Mouse (Mus musculus) MEL (cell line): Measurements from ENCODE around the gene Dennd2c. TPM values are rescaled to one million over a fixed set of nuclear protein-coding genes. Genes with fewer than 3 reads are reported as not detected.

Experiments
- DNase-seq: peaks from one replicate; pipeline ENCODE4 v3.0.0; 2011; ENCODE audit warnings: low read depth, low spot score
- H3K27ac ChIP-seq: 2 replicates; pipeline ENCODE4 v1.5.1; 2012; ENCODE audit warnings: low read depth, mild to moderate bottlenecking, control low read depth, low read length, moderate library complexity; ENCODE audit not compliant: control insufficient read depth
- H3K27me3 ChIP-seq, 2 experiments: fragments of 150-350 bp in 1 of 2; sonication (generic) in 1 of 2; 2 replicates each; pipeline ENCODE4 v1.6.1; 2012; ENCODE audit warnings: low read length in 2 of 2, mild to moderate bottlenecking in 2 of 2, improper control_type of control experiment in 1 of 2, moderate library complexity in 1 of 2; ENCODE audit not compliant: insufficient read depth in 2 of 2, control insufficient read depth in 1 of 2
- H3K36me3 ChIP-seq, 2 experiments: 2 replicates each; pipeline ENCODE4 v1.6.1; 2012 to 2014; ENCODE audit warnings: low read length in 2 of 2, improper control_type of control experiment in 1 of 2, inconsistent platforms in 1 of 2, mild to moderate bottlenecking in 1 of 2; ENCODE audit not compliant: insufficient read depth in 2 of 2, control insufficient read depth in 1 of 2
- H3K4me1 ChIP-seq, 2 experiments: fragments of 150-350 bp in 1 of 2; sonication (generic) in 1 of 2; 2 replicates each; pipeline ENCODE4 v1.6.1; 2012; ENCODE audit warnings: low read length in 2 of 2, improper control_type of control experiment in 1 of 2, mild to moderate bottlenecking in 1 of 2; ENCODE audit not compliant: insufficient read depth in 2 of 2, control insufficient read depth in 1 of 2
- H3K4me3 ChIP-seq, 2 experiments: fragments of 150-350 bp in 1 of 2; sonication (generic) in 1 of 2; 2 replicates each; pipeline ENCODE4 v1.5.1; 2012; ENCODE audit warnings: low read depth in 2 of 2, low read length in 2 of 2, mild to moderate bottlenecking in 2 of 2, moderate library complexity in 2 of 2, control low read depth in 1 of 2, improper control_type of control experiment in 1 of 2; ENCODE audit not compliant: control insufficient read depth in 1 of 2, insufficient read depth in 1 of 2
- H3K79me2 ChIP-seq: 2 replicates; pipeline ENCODE4 v1.6.1; 2012; ENCODE audit warnings: mild to moderate bottlenecking, low read length, moderate library complexity; ENCODE audit not compliant: control insufficient read depth, poor library complexity, insufficient read depth
- H3K9ac ChIP-seq: 2 replicates; pipeline ENCODE4 v1.6.1; 2012; ENCODE audit warnings: low read depth, mild to moderate bottlenecking, control low read depth, low read length, moderate library complexity; ENCODE audit not compliant: control insufficient read depth, poor library complexity, severe bottlenecking
- H3K9me3 ChIP-seq: fragments of 150-350 bp; sonication (generic); replicated peaks from 2 replicates; pipeline ENCODE4 v1.6.1; 2012; ENCODE audit warnings: mild to moderate bottlenecking, low read length, improper control_type of control experiment, moderate library complexity; ENCODE audit not compliant: insufficient read depth
- BHLHE40 ChIP-seq: IDR thresholded peaks from 2 replicates; pipeline ENCODE4 v1.6.1; 2012; ENCODE audit warnings: low read depth, mild to moderate bottlenecking, inconsistent platforms, low read length, improper control_type of control experiment, borderline replicate concordance
- CHD1 ChIP-seq: IDR thresholded peaks from 2 replicates; pipeline ENCODE4 v1.6.1; 2012; ENCODE audit warnings: low read depth, mild to moderate bottlenecking, inconsistent platforms, low read length, improper control_type of control experiment
- CHD2 ChIP-seq: IDR thresholded peaks from 2 replicates; pipeline ENCODE4 v1.6.1; 2011; ENCODE audit warnings: low read length, improper control_type of control experiment
- CTCF ChIP-seq, 3 experiments: IDR thresholded peaks in 2 of 3; conservative IDR thresholded peaks in 1 of 3; 2 replicates each; pipeline ENCODE4 v1.5.1; 2011 to 2012; ENCODE audit warnings: low read length in 3 of 3, low read depth in 2 of 3, mild to moderate bottlenecking in 2 of 3, improper control_type of control experiment in 1 of 3, inconsistent platforms in 1 of 3, mixed read lengths in 1 of 3, moderate library complexity in 1 of 3; ENCODE audit not compliant: control insufficient read depth in 1 of 3, insufficient read depth in 1 of 3, poor library complexity in 1 of 3, severe bottlenecking in 1 of 3
- ELF1 ChIP-seq: IDR thresholded peaks from 2 replicates; pipeline ENCODE4 v1.6.1; 2014; ENCODE audit warnings: low read depth, mild to moderate bottlenecking, inconsistent platforms, low read length, improper control_type of control experiment, moderate library complexity
- EP300 ChIP-seq, 2 experiments: IDR thresholded peaks; 2 replicates each; pipeline ENCODE4 v1.6.1; 2011; ENCODE audit warnings: improper control_type of control experiment in 2 of 2, low read length in 2 of 2, low read depth in 1 of 2, mild to moderate bottlenecking in 1 of 2
- ETS1 ChIP-seq: IDR thresholded peaks from 2 replicates; pipeline ENCODE4 v1.6.1; 2012; ENCODE audit warnings: low read depth, mild to moderate bottlenecking, inconsistent platforms, low read length, improper control_type of control experiment, moderate library complexity
- GABPA ChIP-seq: IDR thresholded peaks from 2 replicates; pipeline ENCODE4 v1.6.1; 2012; ENCODE audit warnings: low read depth, mild to moderate bottlenecking, inconsistent platforms, low read length, improper control_type of control experiment, moderate library complexity
- GATA1 ChIP-seq: IDR thresholded peaks from 2 replicates; pipeline ENCODE4 v1.6.1; 2011; ENCODE audit warnings: low read depth, low read length, improper control_type of control experiment
- HCFC1 ChIP-seq: IDR thresholded peaks from 2 replicates; pipeline ENCODE4 v1.6.1; 2012; ENCODE audit warnings: low read depth, mild to moderate bottlenecking, inconsistent platforms, low read length, improper control_type of control experiment, moderate library complexity
- KAT2A ChIP-seq: conservative IDR thresholded peaks from 2 replicates; pipeline ENCODE4 v1.6.1; 2012; ENCODE audit warnings: low read depth, low read length, improper control_type of control experiment, inconsistent platforms
- MEF2A ChIP-seq: IDR thresholded peaks from 2 replicates; pipeline ENCODE4 v1.6.1; 2014; ENCODE audit warnings: low read depth, mild to moderate bottlenecking, inconsistent platforms, low read length, improper control_type of control experiment; ENCODE audit not compliant: poor library complexity, insufficient replicate concordance, severe bottlenecking; ENCODE audit errors: extremely low read depth
- MXI1 ChIP-seq: IDR thresholded peaks from 2 replicates; pipeline ENCODE4 v1.6.1; 2011; ENCODE audit warnings: mild to moderate bottlenecking, low read depth, low read length, improper control_type of control experiment
- MYC ChIP-seq: IDR thresholded peaks from 2 replicates; pipeline ENCODE4 v1.6.1; 2011; ENCODE audit warnings: low read depth, mild to moderate bottlenecking, low read length, improper control_type of control experiment, moderate library complexity
- NELFE ChIP-seq: IDR thresholded peaks from 2 replicates; pipeline ENCODE4 v1.6.1; 2011; ENCODE audit warnings: low read depth, low read length, improper control_type of control experiment
- POLR2A ChIP-seq, 2 experiments: IDR thresholded peaks; 2 replicates each; pipeline ENCODE4 v1.6.1; 2011 to 2012; ENCODE audit warnings: low read length in 2 of 2, mild to moderate bottlenecking in 2 of 2, control low read depth in 1 of 2, improper control_type of control experiment in 1 of 2, low read depth in 1 of 2, moderate library complexity in 1 of 2; ENCODE audit not compliant: control insufficient read depth in 1 of 2, insufficient read depth in 1 of 2, poor library complexity in 1 of 2
- POLR2AphosphoS2 ChIP-seq: IDR thresholded peaks from 2 replicates; pipeline ENCODE4 v1.6.1; 2011; ENCODE audit warnings: low read length, improper control_type of control experiment
- RAD21 ChIP-seq: IDR thresholded peaks from 2 replicates; pipeline ENCODE4 v1.6.1; 2011; ENCODE audit warnings: mild to moderate bottlenecking, low read depth, low read length, improper control_type of control experiment
- RCOR1 ChIP-seq: IDR thresholded peaks from 2 replicates; pipeline ENCODE4 v1.6.1; 2012; ENCODE audit warnings: low read depth, mild to moderate bottlenecking, inconsistent platforms, low read length, improper control_type of control experiment
- SIN3A ChIP-seq: IDR thresholded peaks from 2 replicates; pipeline ENCODE4 v1.6.1; 2012; ENCODE audit warnings: low read length, improper control_type of control experiment, inconsistent platforms
- TAL1 ChIP-seq: IDR thresholded peaks from 2 replicates; pipeline ENCODE4 v1.6.1; 2012; ENCODE audit warnings: mild to moderate bottlenecking, inconsistent platforms, low read length, moderate library complexity, mixed read lengths
- TBP ChIP-seq: IDR thresholded peaks from 2 replicates; pipeline ENCODE4 v1.8.0; 2011; ENCODE audit warnings: low read depth, low read length, improper control_type of control experiment
- TCF12 ChIP-seq: IDR thresholded peaks from 2 replicates; pipeline ENCODE4 v1.6.1; 2014; ENCODE audit warnings: low read depth, mild to moderate bottlenecking, inconsistent platforms, low read length, improper control_type of control experiment, moderate library complexity
- ZC3H11A ChIP-seq: IDR thresholded peaks from 2 replicates; pipeline ENCODE4 v1.6.1; 2012; ENCODE audit warnings: low read depth, mild to moderate bottlenecking, inconsistent platforms, low read length, improper control_type of control experiment
- ZKSCAN1 ChIP-seq: IDR thresholded peaks from 2 replicates; pipeline ENCODE4 v1.6.1; 2012; ENCODE audit warnings: low read depth, mild to moderate bottlenecking, inconsistent platforms, low read length, improper control_type of control experiment, moderate library complexity
- ZMIZ1 ChIP-seq: IDR thresholded peaks from 2 replicates; pipeline ENCODE4 v1.6.1; 2012; ENCODE audit warnings: low read depth, mild to moderate bottlenecking, inconsistent platforms, low read length, improper control_type of control experiment, moderate library complexity
- polyA plus RNA-seq, 2 experiments: library from polyadenylated mRNA; stranded (reverse) in 1 of 2; unstranded in 1 of 2; fragments of >175 nt in 1 of 2; fragments of >200 nt in 1 of 2; gene quantifications; 2 replicates each; pipeline versions ENCODE4 v1.2.1 to v1.2.4; 2012; ENCODE audit warnings: low replicate concordance in 2 of 2, low read depth in 1 of 2; ENCODE audit not compliant: insufficient read length in 2 of 2, insufficient read depth in 1 of 2, missing spikeins in 1 of 2
- total RNA-seq: library from RNA; depleted of rRNA; stranded (reverse); fragments of 300-350 nt; gene quantifications from 2 replicates; pipeline ENCODE4 v1.2.3, GENCODE M21; 2012

Dennd2c gene
- total and polyA plus RNA-seq, 3 experiments: 5.0 to 8.0 TPM; not detected in 1

GRCm38 (mm10) chr3:103129367-103130159 lies 27.2 kb downstream of the Dennd2c start (continued):
- TF ChIP-seq SIN3A: peak; percentile 39; the same call in 1 of the 2 replicates
- TF ChIP-seq NELFE: no peak
- peak; percentile 54; the same call in 1 of the 2 replicates for TF ChIP-seq GABPA
- TF ChIP-seq MYC: no peak
- no peak for TF ChIP-seq KAT2A
- no peak for TF ChIP-seq POLR2AphosphoS2
- no peak for TF ChIP-seq ZMIZ1
- TF ChIP-seq CHD1: no peak
- TF ChIP-seq TCF12: no peak
- TF ChIP-seq ZKSCAN1: no peak
- peak in 1 of 2 experiments; percentile 31; a peak in 1 of 4 replicates for TF ChIP-seq POLR2A (IDR thresholded peaks at IDR 0.05; ENCODE audit: control insufficient read depth in 1 of 2, insufficient read depth in 1 of 2, low read depth in 1 of 2, low read length in 2 of 2, poor library complexity in 1 of 2)

- H3K9me3 ChIP-seq: no peaks in the 10 kb centered on the region
- H3K79me2 ChIP-seq: no peaks in the 10 kb centered on the region
- H3K36me3 ChIP-seq: peaks cover 0 to 17% of the 10 kb centered on the region in 2 experiments; a peak in 3 of 4 replicates
- TF ChIP-seq SIN3A: peak; percentile 67
- no peak for TF ChIP-seq HCFC1
- no peak for TF ChIP-seq CHD2
- TF ChIP-seq CHD1: no peak
- no peak for TF ChIP-seq MXI1
- TF ChIP-seq TBP: peak; percentile 79
- TF ChIP-seq ELF1: peak; percentile 36; the same call in 1 of the 2 replicates
- TF ChIP-seq ETS1: peak; percentile 64; the same call in 1 of the 2 replicates
- TF ChIP-seq KAT2A: no peak
- TF ChIP-seq MYC: no peak
- peak; percentile 72 for TF ChIP-seq TAL1
- no peak for TF ChIP-seq RAD21
- no peak for TF ChIP-seq POLR2AphosphoS2
- peak; percentile 62 to 68 for TF ChIP-seq EP300 (IDR thresholded peaks at IDR 0.05; ENCODE audit: low read depth in 1 of 2, low read length in 2 of 2)
- peak; percentile 38; the same call in 1 of the 2 replicates for TF ChIP-seq TCF12
- TF ChIP-seq CTCF (IDR thresholded peaks at IDR 0.05 in 2 of 3, conservative IDR thresholded peaks at IDR 0.05 in 1 of 3; ENCODE audit: control insufficient read depth in 1 of 3, insufficient read depth in 1 of 3, low read depth in 2 of 3, low read length in 3 of 3, poor library complexity in 1 of 3, severe bottlenecking in 1 of 3): no peak
- TF ChIP-seq RCOR1: peak; percentile 54
- TF ChIP-seq MEF2A: no peak
- TF ChIP-seq ZC3H11A: no peak
- no peak for TF ChIP-seq ZKSCAN1
- peak; percentile 10; the same call in 1 of the 2 replicates for TF ChIP-seq GATA1
- TF ChIP-seq BHLHE40: no peak
- TF ChIP-seq, all 39 proteins: peak for 9
- peak overlapping the region; percentile 1 to 8; a peak in 3 of 4 replicates for H3K4me3 ChIP-seq
- peaks cover 9 to 19% of the 10 kb centered on the region in 2 experiments for H3K4me1 ChIP-seq
- peak overlapping the region; percentile 30 for H3K27ac ChIP-seq
- H3K9ac ChIP-seq: peak overlapping the region; percentile 0; the same call in 1 of the 2 replicates
- no peaks in the 10 kb centered on the region for H3K27me3 ChIP-seq
- peak; percentile 89 for DNase-seq
Observed at GRCm38 (mm10) chr3:103130236-103130751, 27.9 kb downstream of the Dennd2c start.
